Mouse (Mus musculus): ENCODE results near the gene Sema4g.

DNA sequence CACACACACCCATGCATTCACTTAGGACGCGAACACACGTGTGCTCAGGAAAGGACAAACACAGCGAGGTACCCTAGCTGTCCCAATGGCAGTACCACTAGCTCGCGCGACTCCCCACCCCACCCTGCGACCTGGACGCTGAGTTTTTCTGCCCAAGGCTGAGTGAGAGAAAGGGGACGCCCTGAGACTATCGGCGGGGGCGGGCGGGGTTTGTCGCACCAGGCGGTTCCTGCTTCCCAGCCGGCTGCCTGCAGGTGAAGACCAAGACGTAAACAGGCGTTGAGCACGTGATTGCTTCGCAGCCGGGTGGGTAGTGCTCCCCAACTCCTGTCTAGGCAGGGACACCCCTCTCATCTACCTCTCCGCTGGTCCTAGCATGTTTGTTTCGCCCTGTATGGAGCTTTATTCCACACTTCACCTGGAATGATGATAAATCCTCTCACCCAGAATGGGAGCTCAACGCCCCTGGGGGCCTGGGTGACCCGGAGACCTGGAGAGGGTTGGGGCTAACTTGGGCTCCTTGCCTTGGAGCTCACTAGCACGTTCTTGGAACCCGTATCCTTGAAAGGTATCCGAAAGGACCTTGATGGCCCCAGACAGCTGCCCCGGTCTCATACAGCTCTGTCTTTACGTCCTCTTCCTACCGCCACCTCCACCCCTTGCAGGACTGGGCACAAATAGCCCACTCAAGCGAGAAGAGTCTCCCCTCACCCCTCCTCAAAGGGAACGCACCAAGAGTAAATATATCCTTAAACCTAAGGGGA is 26.8 kb downstream of the Sema4g start:
- TF ChIP-seq CTCF (conservative IDR thresholded peaks at IDR 0.05; ENCODE audit: low read length) = no peak
- no peak for TF ChIP-seq NANOG (IDR thresholded peaks at IDR 0.05; ENCODE audit: borderline replicate concordance, low read length)
